Mouse (Mus musculus): Measurements from ENCODE around the gene Inpp5e.
A peak's percentile ranks its signal among the peaks of the same experiment; 100 is the strongest.

Inpp5e gene

GRCm38 (mm10) chr2:26362991-26363390 lies 46.0 kb downstream of the Inpp5e start:
- DNase-seq (ENCODE audit: low read depth): no peak

GRCm38 (mm10) chr2:26360772-26361171 lies 48.2 kb downstream of the Inpp5e start, which contains the start of gene Card9:
Gene Card9, minus strand, starts transcription at chr2:26360918.
- no peak for DNase-seq (ENCODE audit: low read depth)

GRCm38 (mm10) chr2:26359983-26360382 lies 49.0 kb downstream of the Inpp5e start:
- no peak for DNase-seq (ENCODE audit: low read depth)

- DNase-seq (ENCODE audit: low read depth): no peak
Observed at GRCm38 (mm10) chr2:26358667-26359320, 50.2 kb downstream of the Inpp5e start.

- no peak for DNase-seq (ENCODE audit: low read depth)
Observed at GRCm38 (mm10) chr2:26357484-26357883, 51.5 kb downstream of the Inpp5e start.

GRCm38 (mm10) chr2:26356678-26357077 lies 52.3 kb downstream of the Inpp5e start:
- DNase-seq (ENCODE audit: low read depth): no peak

- no peak for DNase-seq (ENCODE audit: low read depth)
Observed at GRCm38 (mm10) chr2:26356231-26356630, 52.8 kb downstream of the Inpp5e start.

- DNase-seq (ENCODE audit: low read depth): no peak
Observed at GRCm38 (mm10) chr2:26354401-26354800, 54.6 kb downstream of the Inpp5e start.

- no peak for DNase-seq (ENCODE audit: low read depth)
Observed at GRCm38 (mm10) chr2:26353066-26353980, 55.7 kb downstream of the Inpp5e start.

GRCm38 (mm10) chr2:26352291-26352910 lies 56.6 kb downstream of the Inpp5e start:
- DNase-seq (ENCODE audit: low read depth): no peak

GRCm38 (mm10) chr2:26351358-26352290 lies 57.4 kb downstream of the Inpp5e start, which contains the start of gene Dnlz:
Gene Dnlz, minus strand, starts transcription at chr2:26352110.
- peak; percentile 96 for DNase-seq (ENCODE audit: low read depth)

GRCm38 (mm10) chr2:26348241-26348640 lies 60.8 kb downstream of the Inpp5e start:
- no peak for DNase-seq (ENCODE audit: low read depth)

Data from NIH3T3 (cell line).